Mouse (Mus musculus) liver, adult 2 months (tissue): ENCODE results near the gene Fgfr1op2. TPM values are rescaled to one million over a fixed set of nuclear protein-coding genes. Genes with fewer than 3 reads are reported as not detected.
A peak's percentile ranks its signal among the peaks of the same experiment; 100 is the strongest.

Experiments used
- DNase-seq: peaks from one replicate; pipeline ENCODE4 v3.0.0-alpha.2; 2011; ENCODE audit warnings: low read depth, low spot score; ENCODE audit errors: extremely low read depth
- H3K27ac ChIP-seq: fragments of 200-500 bp; replicated peaks from 2 replicates; pipeline ENCODE4 v1.5.1; 2012; ENCODE audit warnings: low read depth, mild to moderate bottlenecking, control low read depth, inconsistent platforms, low read length; ENCODE audit not compliant: insufficient read depth
- H3K27me3 ChIP-seq: fragments of 200-500 bp; 2 replicates; pipeline ENCODE4 v1.6.1; 2012; ENCODE audit warnings: mild to moderate bottlenecking, moderate library complexity, low read length, inconsistent platforms; ENCODE audit not compliant: control insufficient read depth, insufficient read depth
- H3K36me3 ChIP-seq: fragments of 200-500 bp; 2 replicates; pipeline ENCODE4 v1.6.1; 2012; ENCODE audit warnings: low read length, inconsistent platforms; ENCODE audit not compliant: control insufficient read depth, insufficient read depth
- H3K4me1 ChIP-seq: fragments of 200-500 bp; 2 replicates; pipeline ENCODE4 v1.6.1; 2011; ENCODE audit warnings: low read length; ENCODE audit not compliant: control insufficient read depth, insufficient read depth
- H3K4me3 ChIP-seq: fragments of 200-500 bp; 2 replicates; pipeline ENCODE4 v1.5.1; 2011; ENCODE audit warnings: low read depth, mild to moderate bottlenecking, control low read depth, low read length, moderate library complexity; ENCODE audit not compliant: insufficient read depth
- H3K79me2 ChIP-seq: fragments of 200-500 bp; 2 replicates; pipeline ENCODE4 v1.6.1; 2012; ENCODE audit warnings: inconsistent platforms, mild to moderate bottlenecking, low read length, moderate library complexity; ENCODE audit not compliant: control insufficient read depth, insufficient read depth
- H3K9ac ChIP-seq: fragments of 200-500 bp; 2 replicates; pipeline ENCODE4 v1.6.1; 2012; ENCODE audit warnings: low read depth, mild to moderate bottlenecking, control low read depth, inconsistent platforms, low read length
- CTCF ChIP-seq: fragments of 200-500 bp; IDR thresholded peaks from 2 replicates; pipeline ENCODE4 v1.5.1; 2011; ENCODE audit warnings: low read depth, low read length, control low read depth
- POLR2A ChIP-seq: fragments of 200-500 bp; IDR thresholded peaks from 2 replicates; pipeline ENCODE4 v1.6.1; 2011; ENCODE audit warnings: low read length, control low read depth; ENCODE audit not compliant: insufficient read depth; ENCODE audit errors: extremely low read depth
- WGBS: fragments of 180-500 bp; shearing (Covaris S2); methylation state at CpG from one replicate; pipeline ENCODE4 v1.1.7; 2018; 5-methylcytosine and 5-hydroxymethylcytosine counted together
- polyA plus RNA-seq: library from polyadenylated mRNA; depleted of rRNA; stranded (reverse); fragments of >200 nt; gene quantifications from 2 replicates; pipeline ENCODE4 v1.2.3, GENCODE M21; 2012
- total RNA-seq: library from RNA; depleted of rRNA; stranded (reverse); fragments of >200 nt; gene quantifications from 2 replicates; pipeline ENCODE4 v1.2.3, GENCODE M21; 2014

The Fgfr1op2 gene
- total and polyA plus RNA-seq, 2 experiments: 33.5 to 38.3 TPM

DNA sequence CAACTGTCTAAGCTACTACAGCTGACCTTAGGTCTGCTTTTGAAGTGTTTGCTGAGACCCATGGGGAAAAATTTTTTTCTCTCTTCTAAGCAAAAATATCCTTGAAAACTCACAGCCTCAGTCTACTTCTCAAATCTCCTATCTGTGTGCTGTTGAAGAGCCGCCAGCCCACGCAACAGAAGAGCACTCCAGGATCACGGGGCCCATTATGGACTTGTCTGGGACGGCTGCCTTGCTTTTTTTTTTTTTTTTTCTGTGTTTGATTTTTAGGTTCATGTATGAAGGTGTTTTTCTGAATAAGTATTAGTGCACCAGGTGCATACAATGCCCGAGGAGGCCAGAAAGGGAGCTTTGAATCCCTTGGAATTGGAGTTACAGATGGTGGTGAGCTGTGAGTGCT, 59.5 kb downstream of the Fgfr1op2 start:
- Histone ChIP-seq H3K79me2 (no peaks in the 10 kb centered on the region; the same call in 1 of the 2 replicates), H3K27ac (no peak overlapping the region), H3K4me3 (no peak overlapping the region), H3K36me3 (no peaks in the 10 kb centered on the region), H3K27me3 (no peaks in the 10 kb centered on the region), H3K9ac (no peak overlapping the region), H3K4me1 (peaks cover 15% of the 10 kb centered on the region)
- TF ChIP-seq CTCF (no peak), POLR2A (no peak)
- no peak for DNase-seq
- 89% methylated on average over 5 of the region's 5 CpGs for WGBS

- Histone ChIP-seq H3K36me3 (no peaks in the 10 kb centered on the region), H3K27me3 (no peaks in the 10 kb centered on the region), H3K4me3 (no peak overlapping the region), H3K9ac (no peak overlapping the region), H3K79me2 (no peaks in the 10 kb centered on the region; the same call in 1 of the 2 replicates), H3K27ac (peak overlapping the region; percentile 45; the same call in 1 of the 2 replicates), H3K4me1 (peaks cover 9% of the 10 kb centered on the region)
- TF ChIP-seq POLR2A (no peak), CTCF (no peak)
- DNase-seq: no peak
- 83% methylated on average over 7 of the region's 7 CpGs for WGBS
These were observed 63.3 kb downstream of the Fgfr1op2 start for GRCm38 (mm10) chr6:146640068-146640965.

- H3K27me3 ChIP-seq: no peaks in the 10 kb centered on the region
- WGBS: 16% methylated on average over 6 of the region's 6 CpGs
- peak; percentile 91 for DNase-seq
These were observed 64.0 kb downstream of the Fgfr1op2 start for GRCm38 (mm10) chr6:146640991-146641390.

DNA sequence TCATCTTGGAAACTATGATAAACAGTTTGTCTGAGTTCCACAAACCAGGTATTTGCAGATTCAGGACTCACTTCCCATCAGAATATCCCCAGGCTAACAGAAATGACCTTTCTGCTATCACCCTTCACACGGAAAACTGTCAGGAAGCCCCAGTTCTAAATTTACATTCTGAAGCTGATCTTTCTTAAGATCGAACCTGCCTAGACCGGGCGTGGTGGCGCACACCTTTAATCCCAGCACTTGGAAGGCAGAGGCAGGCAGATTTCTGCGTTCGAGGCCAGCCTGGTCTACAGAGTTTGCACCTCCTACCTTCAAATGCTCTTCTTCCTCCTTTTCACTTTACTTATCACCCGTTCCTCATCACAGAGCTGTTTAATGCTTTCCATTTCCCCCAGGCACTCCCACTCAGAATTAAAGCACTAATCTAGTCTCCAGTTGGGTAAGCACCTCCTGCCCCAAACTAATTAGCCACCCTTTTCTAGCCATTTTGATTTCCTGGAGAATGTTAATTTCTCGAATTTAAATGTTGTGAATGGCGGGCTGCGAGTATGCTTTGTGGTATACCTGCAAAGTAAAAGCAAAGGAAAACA, 64.7 kb downstream of the Fgfr1op2 start:
- Histone ChIP-seq H3K4me1 (peaks cover 9% of the 10 kb centered on the region), H3K79me2 (no peaks in the 10 kb centered on the region; the same call in 1 of the 2 replicates), H3K4me3 (no peak overlapping the region), H3K27me3 (no peaks in the 10 kb centered on the region), H3K27ac (peak overlapping the region; percentile 70), H3K36me3 (no peaks in the 10 kb centered on the region), H3K9ac (peak overlapping the region; percentile 65; the same call in 1 of the 2 replicates)
- WGBS: 56% methylated on average over 11 of the region's 11 CpGs
- peak; percentile 19 for DNase-seq
- no peak for TF ChIP-seq CTCF
- TF ChIP-seq POLR2A: no peak

More at GRCm38 (mm10) chr6:146640991-146641390, 64.0 kb downstream of the Fgfr1op2 start:
- Histone ChIP-seq H3K4me1 (peaks cover 9% of the 10 kb centered on the region), H3K79me2 (no peaks in the 10 kb centered on the region; the same call in 1 of the 2 replicates), H3K9ac (peak overlapping the region; percentile 47), H3K27ac (peak overlapping the region; percentile 70), H3K4me3 (no peak overlapping the region), H3K36me3 (no peaks in the 10 kb centered on the region)
- no peak for TF ChIP-seq POLR2A
- TF ChIP-seq CTCF: no peak

DNA sequence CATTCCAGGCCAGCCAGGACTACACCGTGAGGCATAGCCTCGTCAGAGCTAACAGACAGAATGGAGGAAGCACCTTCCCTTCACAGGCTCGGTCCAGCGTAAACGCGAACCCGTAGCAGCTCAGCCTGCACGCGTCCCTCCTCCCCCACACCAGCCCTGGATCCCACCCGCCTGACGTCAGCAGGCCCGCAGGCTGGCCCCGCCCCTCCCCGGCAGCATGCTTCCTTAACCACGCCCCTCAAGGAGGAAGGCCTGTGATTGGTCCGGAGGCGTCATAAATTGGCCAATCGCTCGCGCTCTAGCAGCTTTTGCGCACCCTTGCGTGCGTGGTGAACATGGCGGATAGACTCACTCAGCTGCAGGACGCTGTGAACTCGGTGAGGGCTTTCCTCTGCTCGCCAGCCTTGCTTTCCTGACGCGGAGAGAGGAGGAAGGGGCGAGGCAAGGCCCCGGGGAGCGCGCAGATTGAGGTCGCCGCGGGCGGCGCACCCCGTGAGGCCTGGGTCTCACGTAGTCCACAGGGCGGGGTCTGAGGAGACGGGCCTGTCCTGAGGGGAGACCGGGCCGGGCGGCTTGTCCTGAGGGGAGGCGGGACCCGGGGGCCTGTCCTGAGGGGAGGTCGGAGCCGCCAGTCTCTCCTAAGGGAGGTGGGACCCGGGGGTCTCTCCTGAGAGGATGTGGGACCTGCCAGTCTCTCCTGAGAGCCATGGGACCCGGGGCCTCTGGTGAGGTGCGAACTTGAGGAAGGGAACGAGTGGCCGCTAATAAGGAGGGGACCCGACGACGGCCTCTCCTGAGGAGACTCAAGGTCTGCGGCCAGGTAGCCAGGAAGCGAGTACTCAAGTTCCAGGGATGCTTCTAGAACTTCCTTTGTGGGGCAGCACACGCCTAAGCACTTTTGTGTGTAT, 65.5 kb downstream of the Fgfr1op2 start, which contains the start of the genes Med21 and Tm7sf3:
Med21 (plus strand) TSS at position 272 of the 908 bp plus-strand sequence.
Tm7sf3 (minus strand) TSS at position 549 of the 908 bp plus-strand sequence.
- peak; percentile 89 for DNase-seq
- under 1% methylated on average over 60 of the region's 60 CpGs for WGBS
- TF ChIP-seq POLR2A: peak; percentile 98
- TF ChIP-seq CTCF: no peak
- Histone ChIP-seq H3K27ac (peak within 1 kb of the TSS; percentile 75), H3K4me3 (peak within 1 kb of the TSS; percentile 76), H3K36me3 (no peaks in the 10 kb centered on the region), H3K9ac (peak within 1 kb of the TSS; percentile 88), H3K4me1 (peaks cover 9% of the 10 kb centered on the region), H3K27me3 (no peaks in the 10 kb centered on the region), H3K79me2 (no peaks in the 10 kb centered on the region; the same call in 1 of the 2 replicates)
